Mouse (Mus musculus): ENCODE data around the gene Mcoln2. TPM values are rescaled to one million over a fixed set of nuclear protein-coding genes. Genes with fewer than 3 reads are reported as not detected.
"Not testable (repeated sequence)": the region's sequence is repeated elsewhere in the genome, so short reads cannot be mapped to it uniquely, and the experiment has no call there.

Mcoln2 gene
- polyA plus RNA-seq, 1 experiment from 2014 or later: 0.97 TPM

- H3K36me3 ChIP-seq (ENCODE audit: control insufficient read depth, insufficient read depth, low read length): no peaks in the 10 kb centered on the region
- no peaks in the 10 kb centered on the region for H3K27me3 ChIP-seq (replicated peaks; ENCODE audit: control insufficient read depth, insufficient read depth, low read length)
- H3K4me3 ChIP-seq (ENCODE audit: low read depth, low read length): no peak overlapping the region
- H3K27ac ChIP-seq (replicated peaks; ENCODE audit: low read depth, low read length): no peak overlapping the region
- no peak for ATAC-seq (ENCODE audit: low read depth)
- H3K9ac ChIP-seq (ENCODE audit: low read depth, low read length): no peak overlapping the region
- 81% methylated on average over 3 of the region's 3 CpGs for WGBS
- H3K4me2 ChIP-seq (ENCODE audit: low read depth, low read length): no peak overlapping the region
- H3K9me3 ChIP-seq (ENCODE audit: control insufficient read depth, low read length): no peaks in the 10 kb centered on the region
- DNase-seq (ENCODE audit: low spot score): no peak
- H3K4me1 ChIP-seq (ENCODE audit: control insufficient read depth, insufficient read depth, low read length): no peaks in the 10 kb centered on the region
These were observed 49.9 kb downstream of the Mcoln2 start for GRCm38 (mm10) chr3:146199486-146199885.

GRCm38 (mm10) chr3:146204375-146204774 is 54.7 kb downstream of the Mcoln2 start:
- Histone ChIP-seq H3K27me3 (replicated peaks; ENCODE audit: control insufficient read depth, insufficient read depth, low read length) (no peaks in the 10 kb centered on the region), H3K27ac (replicated peaks; ENCODE audit: low read depth, low read length) (no peak overlapping the region), H3K4me1 (ENCODE audit: control insufficient read depth, insufficient read depth, low read length) (no peaks in the 10 kb centered on the region), H3K36me3 (ENCODE audit: control insufficient read depth, insufficient read depth, low read length) (no peaks in the 10 kb centered on the region), H3K9ac (ENCODE audit: low read depth, low read length) (no peak overlapping the region), H3K4me2 (ENCODE audit: low read depth, low read length) (no peak overlapping the region), H3K4me3 (ENCODE audit: low read depth, low read length) (no peak overlapping the region), H3K9me3 (ENCODE audit: control insufficient read depth, low read length) (no peaks in the 10 kb centered on the region)
- DNase-seq (ENCODE audit: low spot score) (no peak), ATAC-seq (ENCODE audit: low read depth) (no peak)
- 72% methylated on average over 2 of the region's 2 CpGs for WGBS

GRCm38 (mm10) chr3:146205305-146205704 is 55.7 kb downstream of the Mcoln2 start:
- no peak for DNase-seq (ENCODE audit: low spot score)
- ATAC-seq (ENCODE audit: low read depth): no peak

DNA sequence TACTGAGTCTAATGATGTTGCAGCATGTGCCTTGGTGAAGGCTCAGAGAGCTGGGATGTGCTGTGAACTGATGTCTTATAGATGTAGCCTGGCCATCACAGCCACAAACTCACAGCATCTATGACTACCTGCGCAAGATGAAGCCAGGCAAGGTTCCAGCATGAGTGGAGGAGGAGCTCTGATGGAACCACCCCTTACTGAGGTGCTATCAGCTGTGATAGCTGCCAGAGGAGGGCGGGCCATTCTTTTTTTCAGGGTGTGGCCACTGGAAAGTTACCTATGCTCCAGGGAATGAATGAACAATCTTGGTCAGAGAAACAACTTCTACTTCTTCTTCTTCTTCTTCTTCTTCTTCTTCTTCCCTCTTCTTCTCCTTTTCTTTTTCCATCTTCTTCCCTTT is 57.0 kb downstream of the Mcoln2 start:
- ATAC-seq (ENCODE audit: low read depth) (no peak), DNase-seq (ENCODE audit: low spot score) (no peak)
- Histone ChIP-seq H3K27me3 (replicated peaks; ENCODE audit: control insufficient read depth, insufficient read depth, low read length) (no peaks in the 10 kb centered on the region), H3K4me2 (ENCODE audit: low read depth, low read length) (no peak overlapping the region), H3K9ac (ENCODE audit: low read depth, low read length) (no peak overlapping the region), H3K9me3 (ENCODE audit: control insufficient read depth, low read length) (no peaks in the 10 kb centered on the region), H3K36me3 (ENCODE audit: control insufficient read depth, insufficient read depth, low read length) (no peaks in the 10 kb centered on the region), H3K4me3 (ENCODE audit: low read depth, low read length) (no peak overlapping the region), H3K4me1 (ENCODE audit: control insufficient read depth, insufficient read depth, low read length) (no peaks in the 10 kb centered on the region), H3K27ac (replicated peaks; ENCODE audit: low read depth, low read length) (no peak overlapping the region)
- WGBS: 85% methylated on average over 2 of the region's 2 CpGs

More at GRCm38 (mm10) chr3:146205305-146205704, 55.7 kb downstream of the Mcoln2 start:
- WGBS: 73% methylated on average over 11 of the region's 11 CpGs
- Histone ChIP-seq H3K4me3 (ENCODE audit: low read depth, low read length) (no peak overlapping the region), H3K27ac (replicated peaks; ENCODE audit: low read depth, low read length) (no peak overlapping the region), H3K4me1 (ENCODE audit: control insufficient read depth, insufficient read depth, low read length) (no peaks in the 10 kb centered on the region), H3K9ac (ENCODE audit: low read depth, low read length) (no peak overlapping the region), H3K4me2 (ENCODE audit: low read depth, low read length) (no peak overlapping the region), H3K9me3 (ENCODE audit: control insufficient read depth, low read length) (no peaks in the 10 kb centered on the region), H3K36me3 (ENCODE audit: control insufficient read depth, insufficient read depth, low read length) (no peaks in the 10 kb centered on the region), H3K27me3 (replicated peaks; ENCODE audit: control insufficient read depth, insufficient read depth, low read length) (no peaks in the 10 kb centered on the region)

GRCm38 (mm10) chr3:146207440-146207839 is 57.8 kb downstream of the Mcoln2 start:
- WGBS: 63% methylated on average over 2 of the region's 2 CpGs
- Histone ChIP-seq H3K4me1 (ENCODE audit: control insufficient read depth, insufficient read depth, low read length) (no peaks in the 10 kb centered on the region), H3K9me3 (ENCODE audit: control insufficient read depth, low read length) (no peaks in the 10 kb centered on the region), H3K4me3 (ENCODE audit: low read depth, low read length) (no peak overlapping the region), H3K36me3 (ENCODE audit: control insufficient read depth, insufficient read depth, low read length) (no peaks in the 10 kb centered on the region), H3K9ac (ENCODE audit: low read depth, low read length) (no peak overlapping the region), H3K27ac (replicated peaks; ENCODE audit: low read depth, low read length) (no peak overlapping the region), H3K4me2 (ENCODE audit: low read depth, low read length) (no peak overlapping the region), H3K27me3 (replicated peaks; ENCODE audit: control insufficient read depth, insufficient read depth, low read length) (no peaks in the 10 kb centered on the region)
- DNase-seq (ENCODE audit: low spot score): no peak
- ATAC-seq (ENCODE audit: low read depth): no peak

- H3K27ac ChIP-seq (replicated peaks; ENCODE audit: low read depth, low read length); H3K4me3 ChIP-seq (ENCODE audit: low read depth, low read length); H3K9ac ChIP-seq (ENCODE audit: low read depth, low read length); H3K27me3 ChIP-seq (replicated peaks; ENCODE audit: control insufficient read depth, insufficient read depth, low read length); H3K4me1 ChIP-seq (ENCODE audit: control insufficient read depth, insufficient read depth, low read length); ATAC-seq (ENCODE audit: low read depth); H3K36me3 ChIP-seq (ENCODE audit: control insufficient read depth, insufficient read depth, low read length); H3K4me2 ChIP-seq (ENCODE audit: low read depth, low read length); H3K9me3 ChIP-seq (ENCODE audit: control insufficient read depth, low read length); DNase-seq (ENCODE audit: low spot score): not testable (repeated sequence)
- 92% methylated on average over 8 of the region's 8 CpGs for whole genome bisulfite sequencing
These were observed 60.1 kb downstream of the Mcoln2 start for GRCm38 (mm10) chr3:146209759-146210158.

- 87% methylated on average over 4 of the region's 4 CpGs for WGBS
- no peaks in the 10 kb centered on the region for H3K9me3 ChIP-seq (ENCODE audit: control insufficient read depth, low read length)
- ATAC-seq (ENCODE audit: low read depth): no peak
These were observed 61.6 kb downstream of the Mcoln2 start for GRCm38 (mm10) chr3:146211141-146211747.

DNA sequence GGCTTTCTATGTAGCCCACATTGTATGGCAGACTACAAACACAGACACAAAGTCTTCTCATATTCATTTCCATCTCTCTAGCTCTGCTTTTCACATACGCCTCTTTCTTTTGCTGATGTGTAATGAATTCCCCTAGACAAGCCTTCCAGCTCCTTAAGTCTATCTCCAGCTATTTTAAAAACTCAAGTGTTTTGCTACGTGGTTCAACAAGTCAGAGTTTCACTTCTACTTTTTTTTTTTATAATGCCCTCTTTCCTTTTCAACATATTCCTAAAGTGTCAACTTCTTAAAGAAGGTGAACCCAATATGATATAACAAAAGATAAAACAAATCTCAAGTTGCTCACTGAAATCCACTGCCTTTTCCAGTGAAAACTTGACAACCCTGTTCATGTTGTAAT is 62.3 kb downstream of the Mcoln2 start:
- DNase-seq (ENCODE audit: low spot score): no peak

More at GRCm38 (mm10) chr3:146211141-146211747, 61.6 kb downstream of the Mcoln2 start:
- Histone ChIP-seq H3K4me2 (ENCODE audit: low read depth, low read length) (no peak overlapping the region), H3K4me3 (ENCODE audit: low read depth, low read length) (no peak overlapping the region), H3K9ac (ENCODE audit: low read depth, low read length) (no peak overlapping the region), H3K4me1 (ENCODE audit: control insufficient read depth, insufficient read depth, low read length) (no peaks in the 10 kb centered on the region), H3K27ac (replicated peaks; ENCODE audit: low read depth, low read length) (no peak overlapping the region), H3K36me3 (ENCODE audit: control insufficient read depth, insufficient read depth, low read length) (no peaks in the 10 kb centered on the region), H3K27me3 (replicated peaks; ENCODE audit: control insufficient read depth, insufficient read depth, low read length) (no peaks in the 10 kb centered on the region)
- DNase-seq (ENCODE audit: low spot score): no peak

GRCm38 (mm10) chr3:146213336-146213735 is 63.7 kb downstream of the Mcoln2 start:
- H3K36me3 ChIP-seq (ENCODE audit: control insufficient read depth, insufficient read depth, low read length): no peaks in the 10 kb centered on the region
- H3K9me3 ChIP-seq (ENCODE audit: control insufficient read depth, low read length): no peaks in the 10 kb centered on the region
- DNase-seq (ENCODE audit: low spot score) (peak; percentile 21), ATAC-seq (ENCODE audit: low read depth) (no peak)
- no peaks in the 10 kb centered on the region for H3K27me3 ChIP-seq (replicated peaks; ENCODE audit: control insufficient read depth, insufficient read depth, low read length)
- H3K27ac ChIP-seq (replicated peaks; ENCODE audit: low read depth, low read length): no peak overlapping the region
- no peak overlapping the region for H3K4me3 ChIP-seq (ENCODE audit: low read depth, low read length)
- H3K4me1 ChIP-seq (ENCODE audit: control insufficient read depth, insufficient read depth, low read length): no peaks in the 10 kb centered on the region
- 43% methylated on average over 5 of the region's 5 CpGs for WGBS
- no peak overlapping the region for H3K4me2 ChIP-seq (ENCODE audit: low read depth, low read length)
- no peak overlapping the region for H3K9ac ChIP-seq (ENCODE audit: low read depth, low read length)

More for the DNA sequence above, 62.3 kb downstream of the Mcoln2 start:
- ATAC-seq (ENCODE audit: low read depth): no peak
- no peak overlapping the region for H3K4me2 ChIP-seq (ENCODE audit: low read depth, low read length)
- no peak overlapping the region for H3K4me3 ChIP-seq (ENCODE audit: low read depth, low read length)
- no peaks in the 10 kb centered on the region for H3K36me3 ChIP-seq (ENCODE audit: control insufficient read depth, insufficient read depth, low read length)
- H3K4me1 ChIP-seq (ENCODE audit: control insufficient read depth, insufficient read depth, low read length): no peaks in the 10 kb centered on the region
- H3K27me3 ChIP-seq (replicated peaks; ENCODE audit: control insufficient read depth, insufficient read depth, low read length): no peaks in the 10 kb centered on the region
- H3K9ac ChIP-seq (ENCODE audit: low read depth, low read length): no peak overlapping the region
- no peaks in the 10 kb centered on the region for H3K9me3 ChIP-seq (ENCODE audit: control insufficient read depth, low read length)
- 86% methylated on average over 2 of the region's 2 CpGs for WGBS
- H3K27ac ChIP-seq (replicated peaks; ENCODE audit: low read depth, low read length): no peak overlapping the region

Measured in embryonic facial prominence, embryonic 14.5 days (tissue).